Mouse (Mus musculus) ES-Bruce4 (cell line): ENCODE measurements around the gene Cacnb2. TPM values are rescaled to one million over a fixed set of nuclear protein-coding genes. Genes with fewer than 3 reads are reported as not detected.

Experiments used
- H3K27ac ChIP-seq: 2 replicates; pipeline ENCODE4 v1.5.1; 2012; ENCODE audit warnings: low read length, inconsistent platforms; ENCODE audit not compliant: insufficient read depth
- H3K27me3 ChIP-seq: 2 replicates; pipeline ENCODE4 v1.6.1; 2012; ENCODE audit warnings: mild to moderate bottlenecking, low read length, inconsistent platforms; ENCODE audit not compliant: control insufficient read depth, poor library complexity, insufficient read depth, severe bottlenecking
- H3K36me3 ChIP-seq: 2 replicates; pipeline ENCODE4 v1.6.1; 2012; ENCODE audit warnings: inconsistent platforms, mild to moderate bottlenecking, low read length, moderate library complexity; ENCODE audit not compliant: control insufficient read depth, poor library complexity, insufficient read depth, severe bottlenecking
- H3K4me1 ChIP-seq: one replicate; pipeline ENCODE4 v1.8.1; 2011; ENCODE audit warnings: low read length; ENCODE audit not compliant: control insufficient read depth, insufficient read depth
- H3K4me3 ChIP-seq: 2 replicates; pipeline ENCODE4 v1.5.1; 2011; ENCODE audit warnings: low read depth, mild to moderate bottlenecking, low read length
- H3K9ac ChIP-seq: 2 replicates; pipeline ENCODE4 v1.6.1; 2012; ENCODE audit warnings: low read depth, mild to moderate bottlenecking, inconsistent platforms; ENCODE audit not compliant: poor library complexity, severe bottlenecking
- H3K9me3 ChIP-seq: replicated peaks from 2 replicates; pipeline ENCODE4 v1.6.1; 2012; ENCODE audit warnings: mild to moderate bottlenecking, low read length, inconsistent platforms; ENCODE audit not compliant: control insufficient read depth, poor library complexity, insufficient read depth, severe bottlenecking
- CTCF ChIP-seq: IDR thresholded peaks from one replicate; pipeline ENCODE4 v1.8.1; 2011; ENCODE audit warnings: low read depth, low read length
- EP300 ChIP-seq: IDR thresholded peaks from 2 replicates; pipeline ENCODE4 v1.6.1; 2011; ENCODE audit warnings: low read depth, low read length; ENCODE audit not compliant: insufficient read depth
- POLR2A ChIP-seq: IDR thresholded peaks from one replicate; pipeline ENCODE4 v1.8.1; 2011; ENCODE audit warnings: low read length; ENCODE audit not compliant: insufficient read depth
- polyA plus RNA-seq: library from polyadenylated mRNA; stranded (reverse); fragments of >200 nt; gene quantifications from 2 replicates; pipeline ENCODE4 v1.2.4, GENCODE M21; 2011; ENCODE audit warnings: low read depth; ENCODE audit not compliant: missing spikeins, insufficient read depth, insufficient read length

Gene Cacnb2
- polyA plus RNA-seq, 1 experiment = 2.2 TPM

DNA sequence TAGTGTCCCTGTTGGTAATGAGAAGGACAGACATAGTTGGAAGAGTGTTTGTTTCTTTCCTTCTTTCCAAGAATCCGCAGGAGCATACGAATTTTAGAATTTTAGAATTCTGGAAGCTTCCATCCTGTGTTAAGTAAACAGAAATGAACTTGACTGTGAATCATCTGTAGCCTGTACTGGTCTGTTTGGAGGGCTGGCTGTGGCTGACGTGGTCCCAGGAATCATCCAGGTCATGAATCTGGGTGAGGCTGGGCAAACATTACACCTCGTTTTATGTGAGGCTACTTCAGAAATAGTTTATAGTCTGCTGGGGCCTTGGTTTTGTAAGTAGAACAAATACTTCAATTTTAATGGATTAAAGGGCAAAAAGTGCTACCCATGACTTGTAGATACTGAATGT lies 18.0 kb downstream of the Cacnb2 start:
- H3K9ac ChIP-seq = no peak overlapping the region
- H3K4me1 ChIP-seq = no peaks in the 10 kb centered on the region
- H3K27me3 ChIP-seq = no peaks in the 10 kb centered on the region
- H3K4me3 ChIP-seq = no peak overlapping the region
- no peak overlapping the region for H3K27ac ChIP-seq
- no peaks in the 10 kb centered on the region for H3K36me3 ChIP-seq
- no peak for TF ChIP-seq EP300
- no peak for TF ChIP-seq CTCF
- TF ChIP-seq POLR2A = no peak
- no peaks in the 10 kb centered on the region for H3K9me3 ChIP-seq

- TF ChIP-seq EP300 = no peak
- no peaks in the 10 kb centered on the region for H3K36me3 ChIP-seq
- H3K9ac ChIP-seq = no peak overlapping the region
- no peak overlapping the region for H3K4me3 ChIP-seq
- no peaks in the 10 kb centered on the region for H3K27me3 ChIP-seq
- H3K27ac ChIP-seq = no peak overlapping the region
- H3K4me1 ChIP-seq = no peaks in the 10 kb centered on the region
- no peaks in the 10 kb centered on the region for H3K9me3 ChIP-seq
These were observed 20.9 kb downstream of the Cacnb2 start for GRCm38 (mm10) chr2:14623820-14624219.

- Histone ChIP-seq H3K4me3 (no peak overlapping the region), H3K4me1 (no peaks in the 10 kb centered on the region), H3K27ac (no peak overlapping the region), H3K27me3 (no peaks in the 10 kb centered on the region), H3K36me3 (no peaks in the 10 kb centered on the region), H3K9me3 (no peaks in the 10 kb centered on the region), H3K9ac (no peak overlapping the region)
- TF ChIP-seq EP300 (no peak), CTCF (no peak), POLR2A (no peak)
These were observed 27.1 kb downstream of the Cacnb2 start for GRCm38 (mm10) chr2:14629814-14630492.

DNA sequence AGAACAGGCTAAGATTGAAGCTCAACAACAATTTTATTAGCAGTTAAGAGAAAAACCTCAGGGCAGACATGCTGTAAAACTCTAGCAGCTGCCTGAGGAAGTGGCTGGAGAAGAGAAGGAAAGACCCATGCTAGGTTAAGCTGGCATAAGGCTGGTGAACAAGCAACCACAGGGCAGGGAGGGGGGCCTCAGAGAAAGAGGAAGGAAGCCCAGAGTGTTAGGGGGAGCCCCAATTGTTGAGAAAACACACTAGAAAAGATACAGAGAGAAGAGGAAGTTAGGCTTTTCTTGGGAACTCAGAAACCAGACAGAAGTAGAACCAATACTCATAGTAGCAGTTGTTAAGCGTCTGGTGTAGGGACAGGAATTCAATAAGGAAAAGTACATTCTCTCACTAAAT lies 28.7 kb downstream of the Cacnb2 start:
- no peak overlapping the region for H3K27ac ChIP-seq
- TF ChIP-seq POLR2A (no peak), EP300 (no peak), CTCF (no peak)
- H3K27me3 ChIP-seq = no peaks in the 10 kb centered on the region
- H3K36me3 ChIP-seq = no peaks in the 10 kb centered on the region
- no peaks in the 10 kb centered on the region for H3K9me3 ChIP-seq
- no peak overlapping the region for H3K9ac ChIP-seq
- no peaks in the 10 kb centered on the region for H3K4me1 ChIP-seq
- H3K4me3 ChIP-seq = no peak overlapping the region

- TF ChIP-seq CTCF (no peak), POLR2A (no peak), EP300 (no peak)
- no peak overlapping the region for H3K27ac ChIP-seq
- no peak overlapping the region for H3K4me3 ChIP-seq
- no peaks in the 10 kb centered on the region for H3K4me1 ChIP-seq
- H3K9ac ChIP-seq = no peak overlapping the region
- H3K9me3 ChIP-seq = no peaks in the 10 kb centered on the region
- H3K27me3 ChIP-seq = no peaks in the 10 kb centered on the region
- no peaks in the 10 kb centered on the region for H3K36me3 ChIP-seq
These were observed 30.3 kb downstream of the Cacnb2 start for GRCm38 (mm10) chr2:14633202-14633601.

GRCm38 (mm10) chr2:14639266-14639665 lies 36.4 kb downstream of the Cacnb2 start:
- Histone ChIP-seq H3K36me3 (no peaks in the 10 kb centered on the region), H3K9me3 (no peaks in the 10 kb centered on the region), H3K27ac (no peak overlapping the region), H3K27me3 (no peaks in the 10 kb centered on the region; the same call in 1 of the 2 replicates), H3K4me1 (no peaks in the 10 kb centered on the region), H3K4me3 (no peak overlapping the region), H3K9ac (no peak overlapping the region)
- TF ChIP-seq POLR2A (no peak), EP300 (no peak), CTCF (no peak)
